8 mouse cellular contexts compared by ENCODE assay signal in the genomic region with DNA sequence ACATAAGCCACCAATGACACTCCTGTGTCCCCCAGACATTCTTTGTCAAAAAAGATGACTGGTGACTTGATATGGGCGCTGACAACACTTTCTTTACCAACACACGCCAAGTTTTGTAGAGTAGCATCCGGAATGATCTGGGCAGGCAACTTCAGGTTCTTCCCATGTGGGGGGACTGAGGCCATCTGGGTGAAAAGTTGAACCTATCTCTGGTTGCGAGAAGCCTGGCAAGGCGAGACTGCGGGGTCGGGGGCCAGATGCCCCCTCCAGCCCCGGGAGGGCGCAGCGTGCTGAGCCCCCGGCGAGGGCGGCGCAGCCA. TPM values are rescaled to one million over a fixed set of nuclear protein-coding genes. Genes with fewer than 3 reads are reported as not detected.
A peak's percentile ranks its signal among the peaks of the same experiment; 100 is the strongest.
DNase-seq lines count a peak whose midpoint lies in the region; ATAC-seq and TF ChIP-seq lines count a peak whose summit lies in the region.

No protein-coding gene starts in this region.

- under 1% methylated on average over 12 of the region's 14 CpGs for WGBS in kidney, embryonic 14.5 days
- 2% methylated on average over 14 of the region's 14 CpGs for WGBS in embryonic facial prominence, embryonic 12.5 days
- WGBS in hindbrain, embryonic 16.5 days = under 1% methylated on average over 11 of the region's 14 CpGs
- WGBS in midbrain, postnatal 0 days = 0% methylated on average over 12 of the region's 14 CpGs

- no peak overlapping the region for H3K27ac ChIP-seq in kidney, embryonic 14.5 days (ENCODE audit: low read depth, low read length)
- no peak overlapping the region for H3K27ac ChIP-seq in embryonic facial prominence, embryonic 12.5 days
- no peak overlapping the region for H3K27ac ChIP-seq in hindbrain, embryonic 16.5 days (ENCODE audit: low read depth, low read length)
- H3K27ac ChIP-seq in midbrain, postnatal 0 days (ENCODE audit: low read depth, low read length) = no peak overlapping the region

- no peaks in the 10 kb centered on the region for H3K9me3 ChIP-seq in kidney, embryonic 14.5 days (ENCODE audit: control insufficient read depth, low read length)
- H3K9me3 ChIP-seq in embryonic facial prominence, embryonic 12.5 days = no peaks in the 10 kb centered on the region
- no peaks in the 10 kb centered on the region for H3K9me3 ChIP-seq in hindbrain, embryonic 16.5 days (ENCODE audit: control insufficient read depth, low read length)
- no peaks in the 10 kb centered on the region for H3K9me3 ChIP-seq in midbrain, postnatal 0 days (ENCODE audit: low read length)

- TF ChIP-seq CTCF in midbrain, postnatal 0 days (IDR thresholded peaks at IDR 0.05) = no peak

- H3K27me3 ChIP-seq in kidney, embryonic 14.5 days (ENCODE audit: control insufficient read depth, insufficient read depth, low read length) = peaks cover 6% of the 10 kb centered on the region; the same call in 1 of the 2 replicates
- peaks cover 16% of the 10 kb centered on the region for H3K27me3 ChIP-seq in embryonic facial prominence, embryonic 12.5 days
- no peaks in the 10 kb centered on the region for H3K27me3 ChIP-seq in hindbrain, embryonic 16.5 days (replicated peaks; ENCODE audit: control insufficient read depth, insufficient read depth, low read length)
- H3K27me3 ChIP-seq in midbrain, postnatal 0 days (ENCODE audit: insufficient read depth, low read length) = peaks cover 10% of the 10 kb centered on the region; the same call in 1 of the 2 replicates

- DNase-seq in kidney, postnatal 25 days = no peak
- no peak for DNase-seq in midbrain, postnatal 0 days (ENCODE audit: low spot score)
- no peak for DNase-seq in left cerebral cortex, postnatal 10 days (ENCODE audit: extremely low spot score in 1 of 2, low spot score in 2 of 2)
- DNase-seq in left cerebral cortex, adult 11 months (ENCODE audit: low spot score) = no peak
- DNase-seq in layer of hippocampus, postnatal 10 days (ENCODE audit: low spot score in 2 of 2) = no peak

- peak overlapping the region; percentile 74 for H3K4me3 ChIP-seq in kidney, embryonic 14.5 days (ENCODE audit: low read length)
- H3K4me3 ChIP-seq in embryonic facial prominence, embryonic 12.5 days = peak overlapping the region; percentile 78
- peak overlapping the region; percentile 93 for H3K4me3 ChIP-seq in hindbrain, embryonic 16.5 days (ENCODE audit: low read length)
- H3K4me3 ChIP-seq in midbrain, postnatal 0 days (ENCODE audit: low read depth, low read length) = peak overlapping the region; percentile 84

- intact Hi-C loops in left cerebral cortex, postnatal 10 days (cut with DNase I) = loop anchor here (10.0 kb wide), 2 partner anchors 338 to 498 kb away; no protein-coding TSS in a partner anchor

- H3K36me3 ChIP-seq in kidney, embryonic 14.5 days (ENCODE audit: control insufficient read depth, insufficient read depth, low read length) = no peaks in the 10 kb centered on the region
- H3K36me3 ChIP-seq in embryonic facial prominence, embryonic 12.5 days = no peaks in the 10 kb centered on the region
- H3K36me3 ChIP-seq in hindbrain, embryonic 16.5 days (ENCODE audit: control insufficient read depth, insufficient read depth, low read length) = no peaks in the 10 kb centered on the region
- no peaks in the 10 kb centered on the region for H3K36me3 ChIP-seq in midbrain, postnatal 0 days (ENCODE audit: insufficient read depth, low read length)

- H3K4me2 ChIP-seq in kidney, embryonic 14.5 days (replicated peaks; ENCODE audit: low read depth, low read length) = peak overlapping the region; percentile 92
- peak overlapping the region; percentile 94 for H3K4me2 ChIP-seq in embryonic facial prominence, embryonic 12.5 days (replicated peaks)
- peak overlapping the region; percentile 98 for H3K4me2 ChIP-seq in hindbrain, embryonic 16.5 days (ENCODE audit: low read length)
- peak overlapping the region; percentile 98 for H3K4me2 ChIP-seq in midbrain, postnatal 0 days (ENCODE audit: low read depth, low read length, poor library complexity, severe bottlenecking)

- peak overlapping the region; percentile 80 for H3K9ac ChIP-seq in kidney, embryonic 14.5 days (ENCODE audit: low read depth, low read length)
- peak overlapping the region; percentile 83 for H3K9ac ChIP-seq in embryonic facial prominence, embryonic 12.5 days
- H3K9ac ChIP-seq in hindbrain, embryonic 16.5 days (ENCODE audit: low read depth, low read length) = peak overlapping the region; percentile 78
- H3K9ac ChIP-seq in midbrain, postnatal 0 days (replicated peaks; ENCODE audit: low read length, poor library complexity, severe bottlenecking) = peak overlapping the region; percentile 68

- no peak; the same call in 1 of the 2 replicates for ATAC-seq in kidney, embryonic 14.5 days (ENCODE audit: low FRiP score, low TSS enrichment)
- ATAC-seq in embryonic facial prominence, embryonic 12.5 days (ENCODE audit: insufficient number of reproducible peaks, insufficient read depth, low FRiP score, low TSS enrichment) = no peak
- no peak for ATAC-seq in hindbrain, embryonic 16.5 days
- ATAC-seq in midbrain, postnatal 0 days (ENCODE audit: low FRiP score) = no peak

- peaks cover 7% of the 10 kb centered on the region; the same call in 1 of the 2 replicates for H3K4me1 ChIP-seq in kidney, embryonic 14.5 days (ENCODE audit: control insufficient read depth, insufficient read depth, low read length)
- H3K4me1 ChIP-seq in embryonic facial prominence, embryonic 12.5 days = peaks cover 12% of the 10 kb centered on the region; the same call in 1 of the 2 replicates
- H3K4me1 ChIP-seq in hindbrain, embryonic 16.5 days (ENCODE audit: control insufficient read depth, insufficient read depth, low read depth, low read length) = peaks cover 11% of the 10 kb centered on the region
- H3K4me1 ChIP-seq in midbrain, postnatal 0 days (ENCODE audit: insufficient read depth, low read length) = no peaks in the 10 kb centered on the region

RNA-seq across cellular contexts. Expression of a gene that starts 0.3 kb away (rescaled TPM):
- polyA plus RNA-seq in kidney, embryonic 14.5 days (2014; fragmentation: Nextera tagmentation; extraction: Ambion mirVana) = 4.0 and 4.7 TPM in 2 replicates
- 2.8 and 4.6 TPM in 2 replicates for polyA plus RNA-seq in embryonic facial prominence, embryonic 12.5 days (2016; fragmentation: Nextera tagmentation; extraction: Ambion mirVana)
- 9.1 and 9.5 TPM in 2 replicates for polyA plus RNA-seq in hindbrain, embryonic 16.5 days (2015; fragmentation: Nextera tagmentation; extraction: Ambion mirVana)
- total RNA-seq in midbrain, postnatal 0 days (2014; rRNA removed) = 57.3 and 61.6 TPM in 2 replicates
- 16.7 and 17.4 TPM in 2 replicates for polyA plus RNA-seq in midbrain, postnatal 0 days (2015; fragmentation: Nextera tagmentation; extraction: Ambion mirVana)
- total RNA-seq in left cerebral cortex, postnatal 10 days (2021) = 100 to 1,000 TPM; 101 to 106 TPM
- total RNA-seq in layer of hippocampus, postnatal 10 days (2021) = 100 to 1,000 TPM; 123 to 128 TPM
